Mouse (Mus musculus): ENCODE data around the gene Rab34. TPM values are rescaled to one million over a fixed set of nuclear protein-coding genes. Genes with fewer than 3 reads are reported as not detected.

Rab34 gene
- polyA plus RNA-seq, 1 experiment: 88.8 TPM

DNA sequence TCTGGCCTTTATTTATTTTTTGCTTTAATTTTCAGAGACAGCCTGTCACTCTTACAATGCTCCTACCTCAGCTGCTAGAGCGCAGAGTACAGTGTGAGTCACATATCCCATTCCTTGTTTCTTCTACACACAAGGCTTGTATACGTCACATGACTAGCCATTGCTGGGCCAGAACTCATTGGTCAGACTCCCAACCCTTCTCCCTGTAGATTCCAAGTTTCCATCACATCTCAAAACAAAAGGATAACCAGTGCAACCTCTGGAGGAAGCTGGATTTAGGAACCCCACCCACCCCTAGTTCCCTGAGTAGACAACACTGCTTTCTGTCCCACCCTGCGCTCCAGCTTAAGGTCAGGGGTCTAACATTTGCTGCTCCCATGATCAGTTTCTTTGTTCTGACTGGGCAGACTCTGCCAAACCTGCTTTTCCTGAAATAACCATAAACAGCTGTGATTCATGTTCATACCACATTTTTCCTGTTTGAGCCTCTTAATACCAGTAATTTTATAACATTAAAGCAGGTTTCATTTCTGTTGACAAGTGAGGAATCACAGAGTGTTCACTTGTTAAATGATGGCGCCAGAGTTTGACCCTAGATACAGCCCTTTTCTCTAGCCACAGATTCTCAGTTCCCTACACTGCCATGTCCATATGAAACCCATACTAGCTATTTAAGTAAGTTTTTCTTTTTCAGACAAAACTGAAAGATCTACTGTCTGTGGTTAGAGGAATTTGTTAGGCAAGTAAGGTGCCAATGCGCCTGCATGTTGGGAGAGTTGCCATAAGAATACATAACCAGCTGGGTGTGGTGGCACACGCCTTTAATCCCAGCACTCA is 41.3 kb upstream of the Rab34 start:
- Histone ChIP-seq H3K79me2 (ENCODE audit: control insufficient read depth, insufficient read depth) (peaks cover 6% of the 10 kb centered on the region), H3ac (ENCODE audit: control insufficient read depth, insufficient read length) (no peak overlapping the region), H3K4me3 (no peak overlapping the region), H3K4me2 (ENCODE audit: low read depth) (no peak overlapping the region), H3K36me3 (ENCODE audit: control insufficient read depth, insufficient read depth) (peaks cover 7% of the 10 kb centered on the region), H3K27me3 (ENCODE audit: control insufficient read depth, insufficient read depth, insufficient read length) (no peaks in the 10 kb centered on the region)
- TF ChIP-seq POLR2A (IDR thresholded peaks at IDR 0.05; ENCODE audit: insufficient read length, low read depth) (no peak), POLR2AphosphoS2 (IDR thresholded peaks at IDR 0.05; ENCODE audit: insufficient read length, low read depth) (no peak), SRF (IDR thresholded peaks at IDR 0.05; ENCODE audit: control insufficient read depth, insufficient read length, low read depth) (no peak), TCF12 (IDR thresholded peaks at IDR 0.05; ENCODE audit: insufficient read depth, poor library complexity, severe bottlenecking) (no peak), MYOD1 (IDR thresholded peaks at IDR 0.05; ENCODE audit: control insufficient read depth in 1 of 3, insufficient read length in 2 of 3, low read depth in 2 of 3) (no peak), MAX (IDR thresholded peaks at IDR 0.05; ENCODE audit: low read depth) (no peak), MYOG (IDR thresholded peaks at IDR 0.05; ENCODE audit: control insufficient read depth in 1 of 3, insufficient read depth in 1 of 3, insufficient read length in 2 of 3, low read depth in 2 of 3) (no peak), USF1 (IDR thresholded peaks at IDR 0.05; ENCODE audit: low read depth) (no peak), CEBPB (IDR thresholded peaks at IDR 0.05; ENCODE audit: insufficient read depth, poor library complexity, severe bottlenecking) (no peak), TCF3 (IDR thresholded peaks at IDR 0.05; ENCODE audit: insufficient read length, low read depth) (no peak), E2F4 (IDR thresholded peaks at IDR 0.05; ENCODE audit: insufficient read depth) (no peak), REST (IDR thresholded peaks at IDR 0.05; ENCODE audit: insufficient read depth, insufficient read length) (no peak)

DNA sequence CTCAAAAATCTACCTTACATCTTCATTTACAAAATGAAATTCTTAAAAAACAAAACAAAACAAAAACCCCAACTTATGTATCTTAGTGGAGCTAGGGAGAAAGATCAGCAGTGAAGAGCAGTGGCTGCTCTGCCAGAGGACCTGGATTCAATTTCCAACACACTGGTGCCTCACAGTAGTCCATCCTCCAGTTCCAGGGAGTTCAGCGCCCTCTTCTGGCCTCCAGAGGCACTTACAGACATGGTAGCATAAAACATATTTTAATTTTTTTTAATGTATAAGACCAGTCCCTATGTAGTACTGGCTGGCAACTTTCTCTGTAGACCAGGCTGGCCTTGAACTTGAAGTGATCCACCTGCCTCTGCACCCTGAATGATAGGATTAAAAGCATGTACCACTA is 37.1 kb upstream of the Rab34 start:
- Histone ChIP-seq H3K4me2 (ENCODE audit: low read depth) (no peak overlapping the region), H3ac (ENCODE audit: control insufficient read depth, insufficient read length) (no peak overlapping the region), H3K36me3 (ENCODE audit: control insufficient read depth, insufficient read depth) (peaks cover 9% of the 10 kb centered on the region), H3K27me3 (ENCODE audit: control insufficient read depth, insufficient read depth, insufficient read length) (no peaks in the 10 kb centered on the region), H3K4me3 (no peak overlapping the region), H3K79me2 (ENCODE audit: control insufficient read depth, insufficient read depth) (no peaks in the 10 kb centered on the region)
- TF ChIP-seq SRF (IDR thresholded peaks at IDR 0.05; ENCODE audit: control insufficient read depth, insufficient read length, low read depth): no peak
- TF ChIP-seq MYOD1 (IDR thresholded peaks at IDR 0.05; ENCODE audit: control insufficient read depth in 1 of 3, insufficient read length in 2 of 3, low read depth in 2 of 3): no peak
- TF ChIP-seq TCF3 (IDR thresholded peaks at IDR 0.05; ENCODE audit: insufficient read length, low read depth): no peak
- no peak for TF ChIP-seq POLR2A (IDR thresholded peaks at IDR 0.05; ENCODE audit: insufficient read length, low read depth)
- no peak for TF ChIP-seq TCF12 (IDR thresholded peaks at IDR 0.05; ENCODE audit: insufficient read depth, poor library complexity, severe bottlenecking)
- TF ChIP-seq MAX (IDR thresholded peaks at IDR 0.05; ENCODE audit: low read depth): no peak

DNA sequence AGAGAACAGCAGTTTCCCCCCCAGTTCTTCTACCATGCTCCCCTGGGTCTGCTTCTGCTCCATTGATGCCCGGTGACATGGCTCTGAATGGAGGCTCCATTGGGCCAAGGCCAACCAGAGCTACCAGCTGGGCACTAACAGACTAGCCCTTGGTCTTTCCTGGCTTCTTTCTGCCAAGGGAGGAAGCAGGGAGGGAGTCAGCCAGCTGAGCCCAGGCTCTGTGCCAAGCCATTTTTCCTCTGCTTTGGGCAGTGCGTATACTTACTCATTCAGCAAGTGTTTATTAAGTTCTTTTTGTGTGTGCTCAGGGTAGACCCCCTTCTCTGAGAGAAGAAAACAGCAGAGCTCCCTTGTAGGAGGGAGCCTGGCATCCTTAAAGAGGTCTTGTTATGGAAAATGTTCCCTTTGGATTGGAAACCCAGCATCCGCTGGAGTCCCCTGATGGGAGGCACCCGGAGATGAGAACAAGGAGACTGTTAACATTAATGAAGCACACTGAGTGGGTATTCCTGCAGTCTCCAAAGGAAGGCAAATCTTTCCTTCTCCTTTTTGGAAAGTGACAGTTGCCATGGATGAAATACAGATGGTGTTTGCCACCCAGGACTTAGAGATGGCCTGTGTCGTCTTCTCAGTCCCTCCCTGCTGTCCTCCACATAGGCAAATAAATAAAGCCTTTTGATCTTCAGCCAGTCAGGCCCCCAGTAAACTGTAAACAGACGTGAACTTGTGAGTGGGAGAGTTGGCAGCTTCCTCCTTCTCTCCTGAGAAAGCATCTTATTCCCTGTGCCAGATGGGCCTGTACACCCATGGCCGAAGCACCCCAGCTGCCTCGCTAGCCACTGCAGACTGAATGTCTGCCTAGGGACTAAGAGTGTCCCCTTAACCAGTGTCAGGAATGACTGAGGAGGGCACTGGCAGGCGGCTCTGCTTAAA is 35.7 kb upstream of the Rab34 start:
- no peak overlapping the region for H3K4me2 ChIP-seq (ENCODE audit: low read depth)
- no peak overlapping the region for H3K4me3 ChIP-seq
- no peaks in the 10 kb centered on the region for H3K27me3 ChIP-seq (ENCODE audit: control insufficient read depth, insufficient read depth, insufficient read length)
- no peak overlapping the region for H3ac ChIP-seq (ENCODE audit: control insufficient read depth, insufficient read length)
- peaks cover 11% of the 10 kb centered on the region for H3K36me3 ChIP-seq (ENCODE audit: control insufficient read depth, insufficient read depth)
- TF ChIP-seq MYOD1 (IDR thresholded peaks at IDR 0.05; ENCODE audit: control insufficient read depth in 1 of 3, insufficient read length in 2 of 3, low read depth in 2 of 3) (no peak), SRF (IDR thresholded peaks at IDR 0.05; ENCODE audit: control insufficient read depth, insufficient read length, low read depth) (no peak), MYOG (IDR thresholded peaks at IDR 0.05; ENCODE audit: control insufficient read depth in 1 of 3, insufficient read depth in 1 of 3, insufficient read length in 2 of 3, low read depth in 2 of 3) (peak in 1 of 3 experiments; percentile 7)
- H3K79me2 ChIP-seq (ENCODE audit: control insufficient read depth, insufficient read depth): peaks cover 1% of the 10 kb centered on the region

DNA sequence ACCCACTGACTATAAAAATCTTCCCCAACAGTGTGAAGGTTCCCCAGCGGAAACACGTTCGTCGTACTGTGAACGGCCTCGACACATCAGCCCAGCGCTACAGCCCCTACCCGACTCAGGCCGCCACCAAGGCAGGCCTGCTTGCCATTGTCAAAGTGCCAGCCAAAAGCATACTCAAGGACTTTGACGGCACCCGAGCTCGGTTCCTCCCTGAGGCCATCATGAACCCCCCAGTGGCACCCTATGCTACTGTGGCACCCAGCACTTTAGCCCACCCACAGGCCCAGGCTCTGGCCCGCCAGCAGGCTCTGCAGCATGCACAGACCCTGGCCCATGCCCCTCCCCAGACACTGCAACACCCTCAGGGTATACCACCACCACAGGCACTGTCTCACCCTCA is 34.5 kb upstream of the Rab34 start:
- Histone ChIP-seq H3K4me2 (ENCODE audit: low read depth) (no peak overlapping the region), H3K79me2 (ENCODE audit: control insufficient read depth, insufficient read depth) (peaks cover 13% of the 10 kb centered on the region), H3K36me3 (ENCODE audit: control insufficient read depth, insufficient read depth) (peaks cover 23% of the 10 kb centered on the region), H3K4me3 (no peak overlapping the region), H3K27me3 (ENCODE audit: control insufficient read depth, insufficient read depth, insufficient read length) (no peaks in the 10 kb centered on the region), H3ac (ENCODE audit: control insufficient read depth, insufficient read length) (no peak overlapping the region)
- TF ChIP-seq CEBPB (IDR thresholded peaks at IDR 0.05; ENCODE audit: insufficient read depth, poor library complexity, severe bottlenecking): no peak
- no peak for TF ChIP-seq TCF12 (IDR thresholded peaks at IDR 0.05; ENCODE audit: insufficient read depth, poor library complexity, severe bottlenecking)
- no peak for TF ChIP-seq E2F4 (IDR thresholded peaks at IDR 0.05; ENCODE audit: insufficient read depth)
- TF ChIP-seq POLR2A (IDR thresholded peaks at IDR 0.05; ENCODE audit: insufficient read length, low read depth): no peak
- no peak for TF ChIP-seq TCF3 (IDR thresholded peaks at IDR 0.05; ENCODE audit: insufficient read length, low read depth)
- TF ChIP-seq MAX (IDR thresholded peaks at IDR 0.05; ENCODE audit: low read depth): no peak
- no peak for TF ChIP-seq MYOG (IDR thresholded peaks at IDR 0.05; ENCODE audit: control insufficient read depth in 1 of 3, insufficient read depth in 1 of 3, insufficient read length in 2 of 3, low read depth in 2 of 3)
- TF ChIP-seq SRF (IDR thresholded peaks at IDR 0.05; ENCODE audit: control insufficient read depth, insufficient read length, low read depth): no peak
- TF ChIP-seq USF1 (IDR thresholded peaks at IDR 0.05; ENCODE audit: low read depth): no peak
- TF ChIP-seq MYOD1 (IDR thresholded peaks at IDR 0.05; ENCODE audit: control insufficient read depth in 1 of 3, insufficient read length in 2 of 3, low read depth in 2 of 3): no peak
- TF ChIP-seq REST (IDR thresholded peaks at IDR 0.05; ENCODE audit: insufficient read depth, insufficient read length): no peak
- TF ChIP-seq POLR2AphosphoS2 (IDR thresholded peaks at IDR 0.05; ENCODE audit: insufficient read length, low read depth): no peak

All from myocyte (in vitro differentiated cells).